Mouse (Mus musculus): ENCODE measurements at regions not wholly inside any gene's neighbourhood (a gene's known extent, or its start where the extent isn't known, plus 50 kb on each side); places are given as distances from the start of the nearest gene placed in this dataset.

DNA sequence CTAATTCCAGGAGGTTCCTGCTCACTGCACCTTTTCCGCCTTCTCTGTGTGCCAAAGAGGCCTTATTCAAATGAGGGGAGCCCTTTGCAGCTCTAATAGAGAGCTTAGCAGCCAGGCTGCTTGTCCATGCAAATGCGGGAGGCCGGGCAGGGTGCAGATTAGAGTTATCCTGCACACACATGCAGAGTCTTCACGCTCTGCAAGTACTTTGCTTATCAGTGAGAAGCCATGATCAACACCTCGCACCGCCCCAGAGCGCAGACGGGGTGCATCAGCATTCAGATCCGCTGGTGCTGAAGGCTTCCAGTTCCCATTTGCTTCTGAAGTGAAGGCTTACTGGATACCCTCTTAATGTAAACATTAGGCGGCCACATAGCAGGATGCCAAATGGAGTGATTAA lies 131.1 kb upstream of the Irx2 start:
- Histone ChIP-seq H3K9ac (ENCODE audit: low read length) (no peak overlapping the region), H3K9me3 (ENCODE audit: control insufficient read depth, low read length) (no peaks in the 10 kb centered on the region), H3K27me3 (ENCODE audit: control insufficient read depth, insufficient read depth, low read length) (no peaks in the 10 kb centered on the region), H3K36me3 (ENCODE audit: control insufficient read depth, insufficient read depth, low read length) (no peaks in the 10 kb centered on the region), H3K4me3 (ENCODE audit: low read depth, low read length) (no peak overlapping the region), H3K27ac (replicated peaks) (no peak overlapping the region), H3K4me2 (replicated peaks; ENCODE audit: low read depth) (no peak overlapping the region), H3K4me1 (replicated peaks; ENCODE audit: control insufficient read depth, insufficient read depth) (no peaks in the 10 kb centered on the region)
- ATAC-seq (ENCODE audit: low FRiP score, low TSS enrichment): no peak
- 7% methylated on average over 10 of the region's 10 CpGs for WGBS
- DNase-seq (ENCODE audit: low spot score): no peak
- no peak for TF ChIP-seq EP300 (optimal IDR thresholded peaks at IDR 0.05)
- no peak for TF ChIP-seq CTCF (IDR thresholded peaks at IDR 0.05; ENCODE audit: low read depth)

GRCm38 (mm10) chr13:72505954-72506353 lies 122.7 kb upstream of the Irx2 start:
- Histone ChIP-seq H3K27ac (replicated peaks) (no peak overlapping the region), H3K27me3 (ENCODE audit: control insufficient read depth, insufficient read depth, low read length) (no peaks in the 10 kb centered on the region), H3K9me3 (ENCODE audit: control insufficient read depth, low read length) (no peaks in the 10 kb centered on the region), H3K4me3 (ENCODE audit: low read depth, low read length) (no peak overlapping the region), H3K9ac (ENCODE audit: low read length) (no peak overlapping the region), H3K36me3 (ENCODE audit: control insufficient read depth, insufficient read depth, low read length) (no peaks in the 10 kb centered on the region), H3K4me1 (replicated peaks; ENCODE audit: control insufficient read depth, insufficient read depth) (no peaks in the 10 kb centered on the region), H3K4me2 (replicated peaks; ENCODE audit: low read depth) (no peak overlapping the region)
- TF ChIP-seq CTCF (IDR thresholded peaks at IDR 0.05; ENCODE audit: low read depth): no peak
- no peak for TF ChIP-seq EP300 (optimal IDR thresholded peaks at IDR 0.05)
- DNase-seq (ENCODE audit: low spot score) (no peak), ATAC-seq (ENCODE audit: low FRiP score, low TSS enrichment) (no peak)
- WGBS: 59% methylated on average over 4 of the region's 4 CpGs

- ATAC-seq (ENCODE audit: low FRiP score, low TSS enrichment) (no peak), DNase-seq (ENCODE audit: low spot score) (no peak)
- no peak overlapping the region for H3K27ac ChIP-seq (replicated peaks)
- no peaks in the 10 kb centered on the region for H3K9me3 ChIP-seq (ENCODE audit: control insufficient read depth, low read length)
- TF ChIP-seq EP300 (optimal IDR thresholded peaks at IDR 0.05) (no peak), CTCF (IDR thresholded peaks at IDR 0.05; ENCODE audit: low read depth) (no peak)
- 71% methylated on average over 4 of the region's 4 CpGs for WGBS
- H3K9ac ChIP-seq (ENCODE audit: low read length): no peak overlapping the region
- H3K4me1 ChIP-seq (replicated peaks; ENCODE audit: control insufficient read depth, insufficient read depth): no peaks in the 10 kb centered on the region
- H3K4me3 ChIP-seq (ENCODE audit: low read depth, low read length): no peak overlapping the region
- H3K4me2 ChIP-seq (replicated peaks; ENCODE audit: low read depth): no peak overlapping the region
- H3K36me3 ChIP-seq (ENCODE audit: control insufficient read depth, insufficient read depth, low read length): no peaks in the 10 kb centered on the region
- H3K27me3 ChIP-seq (ENCODE audit: control insufficient read depth, insufficient read depth, low read length): no peaks in the 10 kb centered on the region
These were observed 90.0 kb upstream of the Irx2 start for GRCm38 (mm10) chr13:72538633-72539032.

- DNase-seq (ENCODE audit: low spot score): no peak
- WGBS: 92% methylated on average over 3 of the region's 3 CpGs
- H3K4me2 ChIP-seq (replicated peaks; ENCODE audit: low read depth): no peak overlapping the region
- H3K4me3 ChIP-seq (ENCODE audit: low read depth, low read length): no peak overlapping the region
- no peaks in the 10 kb centered on the region for H3K9me3 ChIP-seq (ENCODE audit: control insufficient read depth, low read length)
- no peak overlapping the region for H3K9ac ChIP-seq (ENCODE audit: low read length)
- H3K36me3 ChIP-seq (ENCODE audit: control insufficient read depth, insufficient read depth, low read length): no peaks in the 10 kb centered on the region
- TF ChIP-seq EP300 (optimal IDR thresholded peaks at IDR 0.05) (no peak), CTCF (IDR thresholded peaks at IDR 0.05; ENCODE audit: low read depth) (no peak)
- no peak overlapping the region for H3K27ac ChIP-seq (replicated peaks)
- H3K4me1 ChIP-seq (replicated peaks; ENCODE audit: control insufficient read depth, insufficient read depth): no peaks in the 10 kb centered on the region
- no peaks in the 10 kb centered on the region for H3K27me3 ChIP-seq (ENCODE audit: control insufficient read depth, insufficient read depth, low read length)
- no peak for ATAC-seq (ENCODE audit: low FRiP score, low TSS enrichment)
These were observed 86.9 kb upstream of the Irx2 start for GRCm38 (mm10) chr13:72541706-72542105.

GRCm38 (mm10) chr13:72557951-72558350 lies 70.7 kb upstream of the Irx2 start:
- DNase-seq (ENCODE audit: low spot score) (no peak), ATAC-seq (ENCODE audit: low FRiP score, low TSS enrichment) (no peak)
- TF ChIP-seq EP300 (optimal IDR thresholded peaks at IDR 0.05) (no peak), CTCF (IDR thresholded peaks at IDR 0.05; ENCODE audit: low read depth) (peak; percentile 32; the same call in 1 of the 2 replicates)
- no peaks in the 10 kb centered on the region for H3K36me3 ChIP-seq (ENCODE audit: control insufficient read depth, insufficient read depth, low read length)
- H3K9ac ChIP-seq (ENCODE audit: low read length): no peak overlapping the region
- H3K4me2 ChIP-seq (replicated peaks; ENCODE audit: low read depth): no peak overlapping the region
- H3K4me3 ChIP-seq (ENCODE audit: low read depth, low read length): no peak overlapping the region
- H3K9me3 ChIP-seq (ENCODE audit: control insufficient read depth, low read length): no peaks in the 10 kb centered on the region
- WGBS: 49% methylated on average over 8 of the region's 8 CpGs
- H3K27me3 ChIP-seq (ENCODE audit: control insufficient read depth, insufficient read depth, low read length): no peaks in the 10 kb centered on the region
- H3K27ac ChIP-seq (replicated peaks): no peak overlapping the region
- H3K4me1 ChIP-seq (replicated peaks; ENCODE audit: control insufficient read depth, insufficient read depth): no peaks in the 10 kb centered on the region

- no peak for ATAC-seq (ENCODE audit: low FRiP score, low TSS enrichment)
- no peak for TF ChIP-seq EP300 (optimal IDR thresholded peaks at IDR 0.05)
- no peak for TF ChIP-seq CTCF (IDR thresholded peaks at IDR 0.05; ENCODE audit: low read depth)
- no peak overlapping the region for H3K27ac ChIP-seq (replicated peaks)
- no peaks in the 10 kb centered on the region for H3K9me3 ChIP-seq (ENCODE audit: control insufficient read depth, low read length)
- WGBS: 56% methylated on average over 7 of the region's 7 CpGs
- no peaks in the 10 kb centered on the region for H3K36me3 ChIP-seq (ENCODE audit: control insufficient read depth, insufficient read depth, low read length)
- H3K4me2 ChIP-seq (replicated peaks; ENCODE audit: low read depth): no peak overlapping the region
- no peaks in the 10 kb centered on the region for H3K27me3 ChIP-seq (ENCODE audit: control insufficient read depth, insufficient read depth, low read length)
- H3K4me1 ChIP-seq (replicated peaks; ENCODE audit: control insufficient read depth, insufficient read depth): no peaks in the 10 kb centered on the region
- H3K9ac ChIP-seq (ENCODE audit: low read length): no peak overlapping the region
- H3K4me3 ChIP-seq (ENCODE audit: low read depth, low read length): no peak overlapping the region
- no peak for DNase-seq (ENCODE audit: low spot score)
These were observed 56.7 kb upstream of the Irx2 start for GRCm38 (mm10) chr13:72571871-72572270.

Measured in stomach, postnatal 0 days (tissue).